Mouse (Mus musculus) MEL (cell line): ENCODE measurements at regions not wholly inside any gene's neighbourhood (a gene's known extent, or its start where the extent isn't known, plus 50 kb on each side); places are given as distances from the start of the nearest gene placed in this dataset.

Experiments used
- DNase-seq: peaks from one replicate; pipeline ENCODE4 v3.0.0; 2011; ENCODE audit warnings: low read depth, low spot score
- H3K27ac ChIP-seq: 2 replicates; pipeline ENCODE4 v1.5.1; 2012; ENCODE audit warnings: low read depth, mild to moderate bottlenecking, control low read depth, low read length, moderate library complexity; ENCODE audit not compliant: control insufficient read depth
- H3K27me3 ChIP-seq, 2 experiments: fragments of 150-350 bp in 1 of 2; sonication (generic) in 1 of 2; 2 replicates each; pipeline ENCODE4 v1.6.1; 2012; ENCODE audit warnings: low read length in 2 of 2, mild to moderate bottlenecking in 2 of 2, improper control_type of control experiment in 1 of 2, moderate library complexity in 1 of 2; ENCODE audit not compliant: insufficient read depth in 2 of 2, control insufficient read depth in 1 of 2
- H3K36me3 ChIP-seq, 2 experiments: 2 replicates each; pipeline ENCODE4 v1.6.1; 2012 to 2014; ENCODE audit warnings: low read length in 2 of 2, improper control_type of control experiment in 1 of 2, inconsistent platforms in 1 of 2, mild to moderate bottlenecking in 1 of 2; ENCODE audit not compliant: insufficient read depth in 2 of 2, control insufficient read depth in 1 of 2
- H3K4me1 ChIP-seq, 2 experiments: fragments of 150-350 bp in 1 of 2; sonication (generic) in 1 of 2; 2 replicates each; pipeline ENCODE4 v1.6.1; 2012; ENCODE audit warnings: low read length in 2 of 2, improper control_type of control experiment in 1 of 2, mild to moderate bottlenecking in 1 of 2; ENCODE audit not compliant: insufficient read depth in 2 of 2, control insufficient read depth in 1 of 2
- H3K4me3 ChIP-seq, 2 experiments: fragments of 150-350 bp in 1 of 2; sonication (generic) in 1 of 2; 2 replicates each; pipeline ENCODE4 v1.5.1; 2012; ENCODE audit warnings: low read depth in 2 of 2, low read length in 2 of 2, mild to moderate bottlenecking in 2 of 2, moderate library complexity in 2 of 2, control low read depth in 1 of 2, improper control_type of control experiment in 1 of 2; ENCODE audit not compliant: control insufficient read depth in 1 of 2, insufficient read depth in 1 of 2
- H3K79me2 ChIP-seq: 2 replicates; pipeline ENCODE4 v1.6.1; 2012; ENCODE audit warnings: mild to moderate bottlenecking, low read length, moderate library complexity; ENCODE audit not compliant: control insufficient read depth, poor library complexity, insufficient read depth
- H3K9ac ChIP-seq: 2 replicates; pipeline ENCODE4 v1.6.1; 2012; ENCODE audit warnings: low read depth, mild to moderate bottlenecking, control low read depth, low read length, moderate library complexity; ENCODE audit not compliant: control insufficient read depth, poor library complexity, severe bottlenecking
- H3K9me3 ChIP-seq: fragments of 150-350 bp; sonication (generic); replicated peaks from 2 replicates; pipeline ENCODE4 v1.6.1; 2012; ENCODE audit warnings: mild to moderate bottlenecking, low read length, improper control_type of control experiment, moderate library complexity; ENCODE audit not compliant: insufficient read depth
- CHD1 ChIP-seq: IDR thresholded peaks from 2 replicates; pipeline ENCODE4 v1.6.1; 2012; ENCODE audit warnings: low read depth, mild to moderate bottlenecking, inconsistent platforms, low read length, improper control_type of control experiment
- EP300 ChIP-seq, 2 experiments: IDR thresholded peaks; 2 replicates each; pipeline ENCODE4 v1.6.1; 2011; ENCODE audit warnings: improper control_type of control experiment in 2 of 2, low read length in 2 of 2, low read depth in 1 of 2, mild to moderate bottlenecking in 1 of 2
- ETS1 ChIP-seq: IDR thresholded peaks from 2 replicates; pipeline ENCODE4 v1.6.1; 2012; ENCODE audit warnings: low read depth, mild to moderate bottlenecking, inconsistent platforms, low read length, improper control_type of control experiment, moderate library complexity
- GABPA ChIP-seq: IDR thresholded peaks from 2 replicates; pipeline ENCODE4 v1.6.1; 2012; ENCODE audit warnings: low read depth, mild to moderate bottlenecking, inconsistent platforms, low read length, improper control_type of control experiment, moderate library complexity
- GATA1 ChIP-seq: IDR thresholded peaks from 2 replicates; pipeline ENCODE4 v1.6.1; 2011; ENCODE audit warnings: low read depth, low read length, improper control_type of control experiment
- KAT2A ChIP-seq: conservative IDR thresholded peaks from 2 replicates; pipeline ENCODE4 v1.6.1; 2012; ENCODE audit warnings: low read depth, low read length, improper control_type of control experiment, inconsistent platforms
- MAZ ChIP-seq: IDR thresholded peaks from 2 replicates; pipeline ENCODE4 v1.6.1; 2012; ENCODE audit warnings: low read depth, mild to moderate bottlenecking, inconsistent platforms, low read length, improper control_type of control experiment
- MYC ChIP-seq: IDR thresholded peaks from 2 replicates; pipeline ENCODE4 v1.6.1; 2011; ENCODE audit warnings: low read depth, mild to moderate bottlenecking, low read length, improper control_type of control experiment, moderate library complexity
- NELFE ChIP-seq: IDR thresholded peaks from 2 replicates; pipeline ENCODE4 v1.6.1; 2011; ENCODE audit warnings: low read depth, low read length, improper control_type of control experiment
- POLR2AphosphoS2 ChIP-seq: IDR thresholded peaks from 2 replicates; pipeline ENCODE4 v1.6.1; 2011; ENCODE audit warnings: low read length, improper control_type of control experiment
- RAD21 ChIP-seq: IDR thresholded peaks from 2 replicates; pipeline ENCODE4 v1.6.1; 2011; ENCODE audit warnings: mild to moderate bottlenecking, low read depth, low read length, improper control_type of control experiment
- RCOR1 ChIP-seq: IDR thresholded peaks from 2 replicates; pipeline ENCODE4 v1.6.1; 2012; ENCODE audit warnings: low read depth, mild to moderate bottlenecking, inconsistent platforms, low read length, improper control_type of control experiment
- SMC3 ChIP-seq: IDR thresholded peaks from 2 replicates; pipeline ENCODE4 v1.6.1; 2011; ENCODE audit warnings: low read depth, low read length, improper control_type of control experiment
- TCF12 ChIP-seq: IDR thresholded peaks from 2 replicates; pipeline ENCODE4 v1.6.1; 2014; ENCODE audit warnings: low read depth, mild to moderate bottlenecking, inconsistent platforms, low read length, improper control_type of control experiment, moderate library complexity
- UBTF ChIP-seq: IDR thresholded peaks from 2 replicates; pipeline ENCODE4 v1.6.1; 2012; ENCODE audit warnings: low read depth, mild to moderate bottlenecking, inconsistent platforms, low read length, improper control_type of control experiment, moderate library complexity, borderline replicate concordance; ENCODE audit not compliant: insufficient read depth
- USF1 ChIP-seq: IDR thresholded peaks from 2 replicates; pipeline ENCODE4 v1.6.1; 2014; ENCODE audit warnings: low read depth, mild to moderate bottlenecking, inconsistent platforms, low read length, improper control_type of control experiment, moderate library complexity
- USF2 ChIP-seq, 2 experiments: IDR thresholded peaks; 2 replicates each; pipeline ENCODE4 v1.6.1; 2011 to 2012; ENCODE audit warnings: improper control_type of control experiment in 2 of 2, low read length in 2 of 2, borderline replicate concordance in 1 of 2, inconsistent platforms in 1 of 2, low read depth in 1 of 2, mild to moderate bottlenecking in 1 of 2; ENCODE audit not compliant: insufficient read depth in 1 of 2
- ZKSCAN1 ChIP-seq: IDR thresholded peaks from 2 replicates; pipeline ENCODE4 v1.6.1; 2012; ENCODE audit warnings: low read depth, mild to moderate bottlenecking, inconsistent platforms, low read length, improper control_type of control experiment, moderate library complexity
- ZNF384 ChIP-seq: IDR thresholded peaks from 2 replicates; pipeline ENCODE4 v1.6.1; 2012; ENCODE audit warnings: low read depth, mild to moderate bottlenecking, inconsistent platforms, low read length, improper control_type of control experiment

- H3K27me3 ChIP-seq, result no peaks in the 10 kb centered on the region
- no peak overlapping the region for H3K27ac ChIP-seq
- DNase-seq, result no peak
- H3K9me3 ChIP-seq, result no peaks in the 10 kb centered on the region
- no peak overlapping the region for H3K4me3 ChIP-seq
- TF ChIP-seq USF2 (IDR thresholded peaks at IDR 0.05; ENCODE audit: borderline replicate concordance in 1 of 2, insufficient read depth in 1 of 2, low read depth in 1 of 2, low read length in 2 of 2) (no peak), RCOR1 (no peak), USF1 (no peak), MAZ (no peak), RAD21 (no peak), KAT2A (no peak), CHD1 (no peak), GATA1 (no peak), ETS1 (no peak), SMC3 (no peak), POLR2AphosphoS2 (no peak), EP300 (IDR thresholded peaks at IDR 0.05; ENCODE audit: low read depth in 1 of 2, low read length in 2 of 2) (no peak), ZNF384 (no peak), ZKSCAN1 (no peak), TCF12 (no peak)
- H3K36me3 ChIP-seq, result no peaks in the 10 kb centered on the region
- H3K9ac ChIP-seq, result no peak overlapping the region
- H3K79me2 ChIP-seq, result no peaks in the 10 kb centered on the region
- H3K4me1 ChIP-seq, result no peaks in the 10 kb centered on the region
Measured at GRCm38 (mm10) chr3:151182132-151182531, 255.6 kb upstream of the Adgrl4 start.

DNA sequence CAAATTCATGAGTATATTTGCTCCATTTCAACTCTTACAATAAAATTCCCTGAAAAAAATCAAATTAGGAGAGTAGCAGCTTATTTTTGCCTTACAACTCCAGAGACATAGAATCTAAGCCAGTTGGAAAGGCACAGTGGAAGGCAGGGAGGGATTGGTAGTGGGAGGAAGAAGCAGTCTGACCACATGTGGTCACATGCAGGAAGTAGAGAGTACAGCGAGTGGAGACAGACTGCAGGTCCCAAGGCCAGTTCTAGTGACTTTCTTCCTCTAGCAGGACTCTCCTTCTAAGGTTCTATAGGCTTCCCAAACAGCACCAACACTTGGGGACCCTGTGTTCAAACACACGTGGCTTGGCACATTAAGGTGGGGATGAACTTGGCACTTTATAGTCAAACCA, 245.6 kb upstream of the Adgrl4 start:
- Histone ChIP-seq H3K79me2 (no peaks in the 10 kb centered on the region), H3K9me3 (no peaks in the 10 kb centered on the region), H3K4me1 (no peaks in the 10 kb centered on the region), H3K27me3 (no peaks in the 10 kb centered on the region), H3K9ac (no peak overlapping the region), H3K4me3 (no peak overlapping the region), H3K36me3 (no peaks in the 10 kb centered on the region), H3K27ac (no peak overlapping the region)
- no peak for TF ChIP-seq GABPA
- no peak for TF ChIP-seq RCOR1
- TF ChIP-seq UBTF, result no peak
- TF ChIP-seq MYC, result no peak
- TF ChIP-seq KAT2A, result no peak
- no peak for TF ChIP-seq NELFE
- TF ChIP-seq USF1, result no peak
- no peak for TF ChIP-seq ZKSCAN1
- no peak for DNase-seq
